Mouse (Mus musculus): ENCODE results near the gene Tmem132b. TPM values are rescaled to one million over a fixed set of nuclear protein-coding genes. Genes with fewer than 3 reads are reported as not detected.
A peak's percentile ranks its signal among the peaks of the same experiment; 100 is the strongest.

Gene Tmem132b
- polyA plus RNA-seq, 1 experiment from 2014 or later, result 0.27 TPM

DNA sequence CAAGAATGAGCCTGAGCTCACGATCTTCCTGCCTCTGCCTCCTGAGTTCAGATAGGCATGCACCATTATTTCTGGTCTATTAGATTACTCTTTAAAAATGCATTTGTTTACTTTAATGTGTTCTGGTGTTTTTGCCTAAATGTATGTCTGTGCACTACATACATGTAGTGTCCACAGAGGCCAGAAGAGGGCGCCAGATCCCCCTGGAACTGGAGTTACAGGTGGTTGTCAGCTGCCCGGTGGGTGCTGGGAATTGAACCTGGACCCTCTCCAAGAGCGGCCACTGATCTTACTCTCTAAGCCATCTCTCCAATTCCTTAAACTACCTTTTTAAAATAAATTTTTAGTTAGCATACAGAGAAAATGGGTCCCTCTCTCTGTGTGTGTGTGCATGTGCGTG, 195.9 kb downstream of the Tmem132b start:
- Histone ChIP-seq H3K27me3 (ENCODE audit: poor library complexity, severe bottlenecking) (no peaks in the 10 kb centered on the region), H3K9me3 (peaks cover 23% of the 10 kb centered on the region; the same call in 1 of the 2 replicates), H3K36me3 (replicated peaks) (no peaks in the 10 kb centered on the region), H3K27ac (no peak overlapping the region), H3K4me1 (no peaks in the 10 kb centered on the region), H3K4me3 (no peak overlapping the region)
- no peak for DNase-seq (ENCODE audit: extremely low spot score, low spot score)
- 80% methylated on average over 5 of the region's 5 CpGs for WGBS

DNA sequence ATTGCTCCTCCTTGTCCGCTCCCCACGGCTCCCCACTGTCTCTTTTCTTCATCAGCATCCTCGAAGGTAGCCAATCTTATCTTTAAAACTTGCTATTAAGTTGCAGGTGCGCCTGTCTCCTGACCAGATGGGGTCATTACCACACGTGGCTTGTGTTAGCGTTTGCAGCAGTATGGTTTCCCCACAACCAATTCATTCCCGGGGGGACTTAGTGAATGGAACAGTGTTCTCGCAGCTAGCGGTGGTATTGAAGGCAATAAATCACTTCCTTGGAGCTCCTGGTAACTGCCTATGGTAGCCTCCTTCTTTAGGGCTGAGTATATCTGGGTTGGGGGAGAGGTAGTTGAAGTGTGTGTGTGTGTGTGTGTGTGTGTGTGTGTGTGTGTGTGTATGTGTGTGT, 196.4 kb downstream of the Tmem132b start:
- Histone ChIP-seq H3K36me3 (replicated peaks) (no peaks in the 10 kb centered on the region), H3K27ac (no peak overlapping the region), H3K4me1 (no peaks in the 10 kb centered on the region), H3K4me3 (no peak overlapping the region), H3K27me3 (ENCODE audit: poor library complexity, severe bottlenecking) (no peaks in the 10 kb centered on the region), H3K9me3 (peaks cover 26% of the 10 kb centered on the region; the same call in 1 of the 2 replicates)
- DNase-seq (ENCODE audit: extremely low spot score, low spot score), result no peak
- WGBS, result 92% methylated on average over 9 of the region's 9 CpGs

DNA sequence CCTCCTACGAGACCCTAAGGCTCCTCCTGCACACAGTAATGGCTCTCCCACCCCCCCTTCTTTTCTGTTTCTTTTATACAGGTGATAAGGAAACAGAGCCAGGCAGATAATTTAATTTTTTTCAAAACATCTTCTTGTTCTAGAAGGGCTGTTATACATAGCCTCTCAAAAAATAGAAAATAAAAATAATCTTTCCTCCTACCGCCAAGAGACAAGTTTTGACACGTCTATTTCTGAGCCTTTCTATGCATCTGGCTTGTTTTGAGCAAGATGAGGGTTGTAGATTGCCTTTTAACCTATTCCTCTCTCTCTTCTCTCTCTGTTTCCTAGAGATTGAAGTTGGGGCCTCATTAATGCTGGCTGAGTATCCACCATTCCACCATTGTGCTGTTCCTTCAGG, 196.9 kb downstream of the Tmem132b start:
- 88% methylated on average over 3 of the region's 3 CpGs for WGBS
- peaks cover 30% of the 10 kb centered on the region; the same call in 1 of the 2 replicates for H3K9me3 ChIP-seq
- no peaks in the 10 kb centered on the region for H3K4me1 ChIP-seq
- DNase-seq (ENCODE audit: extremely low spot score, low spot score), result no peak
- H3K4me3 ChIP-seq, result no peak overlapping the region
- no peak overlapping the region for H3K27ac ChIP-seq
- no peaks in the 10 kb centered on the region for H3K36me3 ChIP-seq (replicated peaks)
- H3K27me3 ChIP-seq (ENCODE audit: poor library complexity, severe bottlenecking), result no peaks in the 10 kb centered on the region

DNA sequence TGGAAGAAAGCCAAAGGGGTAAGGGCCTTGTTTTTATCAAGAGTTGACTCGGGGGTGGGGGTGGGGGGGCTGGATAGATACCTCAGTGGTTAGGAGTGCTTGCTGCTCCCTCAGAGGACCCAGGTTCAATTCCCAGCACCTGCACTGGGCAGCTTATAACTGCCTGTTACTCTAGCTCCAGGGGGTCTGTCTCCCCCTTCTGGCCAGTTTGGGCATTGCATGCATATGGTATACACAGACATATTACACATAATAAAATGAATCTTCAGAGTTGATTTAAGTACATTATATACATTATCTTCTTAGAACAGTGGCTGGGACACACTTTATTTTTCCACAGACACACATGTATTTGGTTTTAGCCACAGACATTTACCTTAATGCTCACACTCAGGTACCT, 202.2 kb downstream of the Tmem132b start:
- peaks cover 18% of the 10 kb centered on the region; the same call in 1 of the 2 replicates for H3K9me3 ChIP-seq
- no peaks in the 10 kb centered on the region for H3K27me3 ChIP-seq (ENCODE audit: poor library complexity, severe bottlenecking)
- H3K27ac ChIP-seq, result no peak overlapping the region
- WGBS, result 90% methylated on average over 1 of the region's 1 CpGs
- H3K4me3 ChIP-seq, result no peak overlapping the region
- H3K36me3 ChIP-seq (replicated peaks), result no peaks in the 10 kb centered on the region
- no peak for DNase-seq (ENCODE audit: extremely low spot score, low spot score)
- H3K4me1 ChIP-seq, result no peaks in the 10 kb centered on the region

DNA sequence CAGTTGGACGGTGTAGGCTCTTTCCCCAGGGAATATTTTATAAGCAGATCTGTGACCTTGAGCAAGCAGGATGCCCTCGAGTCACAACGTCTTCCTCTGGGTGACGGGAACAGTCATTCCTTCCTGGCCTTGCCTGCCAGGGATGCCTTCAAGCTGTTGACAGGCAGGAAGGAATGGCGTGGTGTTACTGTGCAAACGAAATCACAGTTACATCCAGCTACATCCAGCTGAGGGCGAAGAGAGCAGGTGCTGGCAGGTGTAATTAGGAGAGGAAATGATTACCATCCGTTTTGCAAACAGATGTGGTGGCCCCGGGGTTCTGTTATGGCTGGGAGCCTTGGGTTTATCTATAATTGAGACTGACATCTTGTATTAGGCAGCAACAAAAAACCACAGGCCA, 205.5 kb downstream of the Tmem132b start:
- 75% methylated on average over 9 of the region's 9 CpGs for WGBS
- DNase-seq (ENCODE audit: extremely low spot score, low spot score), result no peak
- H3K27me3 ChIP-seq (ENCODE audit: poor library complexity, severe bottlenecking), result no peaks in the 10 kb centered on the region
- no peak overlapping the region for H3K27ac ChIP-seq
- H3K36me3 ChIP-seq (replicated peaks), result no peaks in the 10 kb centered on the region
- H3K4me1 ChIP-seq, result no peaks in the 10 kb centered on the region
- no peak overlapping the region for H3K4me3 ChIP-seq
- peaks cover 10% of the 10 kb centered on the region; the same call in 1 of the 2 replicates for H3K9me3 ChIP-seq

DNA sequence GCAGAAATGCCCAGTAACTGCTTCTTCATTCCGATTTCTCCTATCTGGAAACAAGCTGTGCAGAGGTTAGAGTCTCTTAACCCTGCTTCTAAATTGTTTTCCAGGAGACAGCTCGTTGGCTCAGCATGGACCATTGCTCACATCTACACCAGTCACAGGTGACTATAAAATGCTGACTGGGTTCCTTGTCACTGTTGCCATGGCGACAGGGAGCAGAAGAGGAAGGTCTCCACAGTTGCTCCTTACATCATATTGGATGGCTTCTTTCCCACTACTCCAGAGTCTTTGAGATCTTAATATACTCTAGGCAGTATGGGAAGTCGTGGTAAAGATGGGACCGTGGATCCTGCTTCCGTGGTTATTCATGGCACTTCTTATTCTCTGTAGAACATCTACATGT, 211.9 kb downstream of the Tmem132b start:
- no peaks in the 10 kb centered on the region for H3K36me3 ChIP-seq (replicated peaks)
- no peak for DNase-seq (ENCODE audit: extremely low spot score, low spot score)
- H3K4me3 ChIP-seq, result no peak overlapping the region
- 89% methylated on average over 6 of the region's 6 CpGs for WGBS
- no peaks in the 10 kb centered on the region for H3K27me3 ChIP-seq (ENCODE audit: poor library complexity, severe bottlenecking)
- no peak overlapping the region for H3K27ac ChIP-seq
- H3K4me1 ChIP-seq, result no peaks in the 10 kb centered on the region
- no peaks in the 10 kb centered on the region for H3K9me3 ChIP-seq

DNA sequence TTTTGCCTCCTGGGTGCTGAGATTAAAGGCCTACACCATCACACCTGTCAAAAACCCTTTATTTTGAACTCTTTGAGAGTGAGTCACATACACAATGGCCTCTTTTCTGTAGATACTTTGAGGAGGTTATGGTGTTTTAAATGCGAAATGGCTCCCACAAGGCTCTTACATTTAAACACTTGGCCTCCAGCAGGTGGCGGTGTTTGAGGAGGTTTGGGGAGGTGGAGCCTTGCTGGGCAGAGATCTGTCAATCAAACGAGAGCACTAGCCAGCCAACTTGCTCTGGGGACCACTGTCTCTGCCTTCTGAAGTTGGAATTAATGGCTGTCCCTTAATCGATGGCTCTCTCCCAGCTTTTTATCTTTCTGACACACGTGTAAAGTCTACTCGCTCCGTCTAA, 214.2 kb downstream of the Tmem132b start:
- no peaks in the 10 kb centered on the region for H3K4me1 ChIP-seq
- peak; percentile 24 for DNase-seq (ENCODE audit: extremely low spot score, low spot score)
- H3K36me3 ChIP-seq (replicated peaks), result no peaks in the 10 kb centered on the region
- H3K27me3 ChIP-seq (ENCODE audit: poor library complexity, severe bottlenecking), result no peaks in the 10 kb centered on the region
- WGBS, result 67% methylated on average over 7 of the region's 7 CpGs
- no peak overlapping the region for H3K27ac ChIP-seq
- H3K4me3 ChIP-seq, result no peak overlapping the region
- H3K9me3 ChIP-seq, result no peaks in the 10 kb centered on the region

DNA sequence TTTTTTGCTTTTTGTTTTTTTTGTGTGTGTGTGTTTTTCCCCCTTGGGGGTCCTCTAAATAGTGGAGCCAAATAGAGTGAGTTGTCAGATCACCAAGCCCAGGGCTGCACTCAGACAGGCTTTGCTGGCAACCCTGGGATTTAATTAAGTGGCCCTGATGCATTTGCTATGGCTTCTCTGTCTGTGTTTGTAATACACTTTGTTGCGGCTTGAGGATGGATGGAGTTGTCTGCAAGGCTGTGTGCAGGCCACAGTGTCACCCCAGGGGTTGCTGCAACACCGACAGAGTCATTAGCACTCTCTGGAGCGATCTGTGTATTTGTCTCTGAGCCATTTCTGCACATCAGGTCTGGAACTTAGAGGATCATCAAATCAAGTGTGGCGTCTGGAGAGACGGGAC, 219.9 kb downstream of the Tmem132b start:
- H3K4me1 ChIP-seq, result no peaks in the 10 kb centered on the region
- WGBS, result 83% methylated on average over 5 of the region's 5 CpGs
- H3K27me3 ChIP-seq (ENCODE audit: poor library complexity, severe bottlenecking), result no peaks in the 10 kb centered on the region
- no peaks in the 10 kb centered on the region for H3K36me3 ChIP-seq (replicated peaks)
- H3K9me3 ChIP-seq, result no peaks in the 10 kb centered on the region
- no peak overlapping the region for H3K27ac ChIP-seq
- no peak overlapping the region for H3K4me3 ChIP-seq
- DNase-seq (ENCODE audit: extremely low spot score, low spot score), result no peak

DNA sequence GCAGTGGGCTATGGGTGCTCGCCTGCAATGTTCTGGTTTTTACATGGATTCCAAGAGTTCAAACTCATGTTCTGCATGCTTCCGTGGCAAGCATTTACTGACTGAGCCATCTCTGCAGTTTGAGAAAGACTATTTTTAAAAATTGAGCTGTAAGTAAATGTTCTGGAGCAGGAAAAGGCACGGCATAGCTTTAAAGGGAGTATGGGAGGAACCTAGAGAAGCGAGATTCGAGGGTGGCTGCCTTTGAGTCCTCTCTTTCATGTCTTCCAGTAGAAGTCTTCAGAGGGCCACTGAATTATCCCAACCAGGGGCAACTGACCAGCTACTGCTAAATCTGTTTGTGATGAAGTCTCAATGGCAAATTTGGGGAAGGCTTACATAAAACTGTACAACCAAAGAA, 221.0 kb downstream of the Tmem132b start:
- no peaks in the 10 kb centered on the region for H3K4me1 ChIP-seq
- WGBS, result 84% methylated on average over 5 of the region's 5 CpGs
- H3K36me3 ChIP-seq (replicated peaks), result no peaks in the 10 kb centered on the region
- H3K4me3 ChIP-seq, result no peak overlapping the region
- no peak for DNase-seq (ENCODE audit: extremely low spot score, low spot score)
- H3K27me3 ChIP-seq (ENCODE audit: poor library complexity, severe bottlenecking), result no peaks in the 10 kb centered on the region
- H3K27ac ChIP-seq, result no peak overlapping the region
- no peaks in the 10 kb centered on the region for H3K9me3 ChIP-seq

DNA sequence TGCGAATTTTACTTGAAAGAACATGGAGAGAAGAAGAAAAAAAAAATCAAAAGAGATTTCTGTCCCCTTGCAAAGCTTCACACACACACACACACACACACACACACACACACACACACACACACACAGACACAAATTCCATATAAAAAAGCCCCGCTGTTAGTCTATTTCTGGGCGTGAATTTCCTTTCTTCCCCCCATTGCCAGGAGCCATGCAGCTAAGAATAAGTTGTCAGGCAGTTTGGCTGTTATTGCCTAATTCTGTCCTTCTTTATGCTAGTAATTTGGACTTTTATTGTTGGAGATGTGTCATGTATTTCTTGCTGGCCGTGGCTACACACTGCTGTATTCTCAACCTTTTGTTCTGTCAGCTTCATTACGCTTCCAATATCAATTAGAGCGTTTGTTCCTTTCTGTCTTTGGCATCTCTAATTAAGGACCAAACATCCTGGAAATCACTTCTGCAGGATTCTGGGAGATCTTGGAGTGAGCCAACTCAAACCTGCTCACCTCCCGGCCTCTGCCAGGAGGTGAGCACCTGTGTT, 225.5 kb downstream of the Tmem132b start:
- H3K27me3 ChIP-seq (ENCODE audit: poor library complexity, severe bottlenecking), result no peaks in the 10 kb centered on the region
- H3K27ac ChIP-seq, result no peak overlapping the region
- H3K4me1 ChIP-seq, result no peaks in the 10 kb centered on the region
- H3K4me3 ChIP-seq, result no peak overlapping the region
- no peaks in the 10 kb centered on the region for H3K9me3 ChIP-seq
- H3K36me3 ChIP-seq (replicated peaks), result no peaks in the 10 kb centered on the region
- DNase-seq (ENCODE audit: extremely low spot score, low spot score), result no peak
- 89% methylated on average over 7 of the region's 7 CpGs for WGBS

DNA sequence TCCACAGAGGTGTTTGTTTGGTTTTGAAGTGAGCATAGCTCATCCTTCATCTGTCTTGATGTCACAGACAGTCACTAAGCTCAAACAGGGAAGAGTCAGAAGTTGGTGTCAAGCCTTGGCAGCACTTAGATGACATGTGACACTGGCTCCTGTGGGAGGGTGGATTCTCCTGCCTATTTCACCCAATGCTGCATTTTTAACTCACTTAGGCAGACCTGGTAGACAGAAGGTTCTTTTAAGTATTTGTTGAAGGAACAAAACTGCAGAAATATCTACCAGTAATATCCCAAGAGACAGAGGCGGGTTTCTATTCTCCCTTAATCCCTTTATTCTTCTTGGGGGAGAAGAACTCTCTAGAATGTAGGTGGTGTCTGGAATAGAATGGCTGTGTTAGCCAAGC, 226.9 kb downstream of the Tmem132b start:
- no peaks in the 10 kb centered on the region for H3K36me3 ChIP-seq (replicated peaks)
- DNase-seq (ENCODE audit: extremely low spot score, low spot score), result no peak
- WGBS, result 69% methylated on average over 1 of the region's 1 CpGs
- H3K27me3 ChIP-seq (ENCODE audit: poor library complexity, severe bottlenecking), result no peaks in the 10 kb centered on the region
- no peak overlapping the region for H3K27ac ChIP-seq
- H3K4me3 ChIP-seq, result no peak overlapping the region
- no peaks in the 10 kb centered on the region for H3K4me1 ChIP-seq
- no peaks in the 10 kb centered on the region for H3K9me3 ChIP-seq

DNA sequence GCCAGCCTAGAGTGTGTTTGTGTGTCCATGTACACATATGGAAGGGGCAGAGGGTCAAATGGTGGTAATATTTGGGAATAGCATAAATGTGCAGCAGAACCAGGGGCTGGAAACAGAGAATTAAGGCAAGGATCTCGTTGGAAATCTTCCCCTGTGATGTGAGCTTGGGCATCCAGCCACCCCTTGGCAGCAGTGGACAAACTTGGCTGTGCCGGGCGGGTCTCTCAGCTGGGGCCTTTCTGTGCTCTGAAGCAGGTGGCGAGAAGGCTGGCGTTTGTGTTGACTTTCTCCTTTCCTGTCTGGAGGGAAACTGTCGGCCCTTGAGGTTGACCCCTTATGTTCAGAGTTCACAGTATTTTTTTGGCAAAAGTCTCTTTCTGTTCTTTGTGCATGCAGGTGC, 235.4 kb downstream of the Tmem132b start:
- Histone ChIP-seq H3K4me3 (no peak overlapping the region), H3K9me3 (no peaks in the 10 kb centered on the region), H3K27ac (no peak overlapping the region), H3K36me3 (replicated peaks) (no peaks in the 10 kb centered on the region), H3K4me1 (no peaks in the 10 kb centered on the region), H3K27me3 (ENCODE audit: poor library complexity, severe bottlenecking) (no peaks in the 10 kb centered on the region)
- WGBS, result 86% methylated on average over 6 of the region's 6 CpGs
- DNase-seq (ENCODE audit: extremely low spot score, low spot score), result no peak

DNA sequence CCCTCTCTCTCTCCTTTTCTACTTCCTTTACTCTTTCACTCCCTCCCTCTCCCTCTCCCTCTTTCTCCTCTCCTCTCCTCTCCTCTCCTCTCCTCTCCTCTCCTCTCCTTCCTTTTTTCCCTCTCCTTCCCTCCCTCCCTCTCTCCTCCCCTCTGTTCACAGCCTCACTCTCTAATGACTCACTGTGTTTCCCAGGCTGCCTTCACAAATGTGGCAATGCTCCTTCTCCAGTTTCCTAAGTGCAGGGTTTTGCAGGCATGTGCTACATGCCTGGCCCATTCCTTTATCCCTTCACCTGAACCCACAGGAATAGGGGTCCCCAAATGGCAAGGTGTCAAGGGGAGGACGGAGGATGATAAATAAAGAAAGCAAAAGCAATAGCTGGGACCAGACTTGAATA, 236.4 kb downstream of the Tmem132b start:
- Histone ChIP-seq H3K36me3 (replicated peaks) (no peaks in the 10 kb centered on the region), H3K27ac (no peak overlapping the region), H3K4me1 (no peaks in the 10 kb centered on the region), H3K4me3 (no peak overlapping the region), H3K9me3 (no peaks in the 10 kb centered on the region), H3K27me3 (ENCODE audit: poor library complexity, severe bottlenecking) (no peaks in the 10 kb centered on the region)
- no peak for DNase-seq (ENCODE audit: extremely low spot score, low spot score)
- WGBS, result 82% methylated on average over 1 of the region's 1 CpGs

DNA sequence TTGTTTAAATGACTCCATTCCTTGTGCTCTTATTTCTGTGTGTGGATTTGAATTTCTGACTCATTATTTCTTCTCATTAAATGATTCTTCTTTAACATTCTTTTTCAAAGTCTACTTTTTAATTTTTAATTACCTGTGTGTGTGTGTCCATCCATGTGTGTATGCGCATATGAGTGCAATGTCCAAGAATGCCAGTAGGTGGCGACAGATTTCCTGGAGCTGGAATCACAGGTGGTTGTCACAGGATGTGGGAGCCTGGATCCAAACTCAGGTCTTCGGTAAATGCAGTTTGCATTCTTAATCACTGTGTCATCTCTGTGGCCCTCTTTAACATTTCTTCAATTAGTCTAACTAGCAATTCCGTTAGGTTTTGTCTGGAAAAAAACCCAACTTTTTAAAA, 240.7 kb downstream of the Tmem132b start:
- Histone ChIP-seq H3K9me3 (no peaks in the 10 kb centered on the region), H3K36me3 (replicated peaks) (no peaks in the 10 kb centered on the region), H3K4me3 (no peak overlapping the region), H3K27me3 (ENCODE audit: poor library complexity, severe bottlenecking) (no peaks in the 10 kb centered on the region), H3K27ac (no peak overlapping the region), H3K4me1 (no peaks in the 10 kb centered on the region)
- no peak for DNase-seq (ENCODE audit: extremely low spot score, low spot score)
- 92% methylated on average over 4 of the region's 4 CpGs for WGBS

Data from forebrain, embryonic 10.5 days (tissue).